Mouse (Mus musculus) hindbrain, postnatal 0 days (tissue): Measurements from ENCODE around the gene 1700020N01Rik. TPM values are rescaled to one million over a fixed set of nuclear protein-coding genes. Genes with fewer than 3 reads are reported as not detected.

ENCODE experiments used
- ATAC-seq: fragments of 200-750 bp; cut with Nextera tagmentation; 2 replicates; pipeline ENCODE4 v1.8.0; 2017; ENCODE audit warnings: mild to moderate bottlenecking, moderate TSS enrichment, moderate library complexity
- DNase-seq: peaks from one replicate; pipeline ENCODE4 v3.0.0-alpha.2; 2015; ENCODE audit warnings: low spot score
- H3K27ac ChIP-seq: fragments of 300-500 bp; sonication (generic); 2 replicates; pipeline ENCODE4 v1.5.1; 2014; ENCODE audit warnings: mild to moderate bottlenecking
- H3K27me3 ChIP-seq: fragments of 300-500 bp; sonication (generic); 2 replicates; pipeline ENCODE4 v1.6.1; 2014; ENCODE audit warnings: low read length, mixed read lengths; ENCODE audit not compliant: insufficient read depth
- H3K36me3 ChIP-seq: fragments of 300-500 bp; sonication (generic); 2 replicates; pipeline ENCODE4 v1.6.1; 2014; ENCODE audit warnings: low read length, mixed read lengths; ENCODE audit not compliant: insufficient read depth
- H3K4me1 ChIP-seq: fragments of 300-500 bp; sonication (generic); 2 replicates; pipeline ENCODE4 v1.6.1; 2014; ENCODE audit warnings: antibody characterized with exemption, low read length, mixed read lengths; ENCODE audit not compliant: insufficient read depth
- H3K4me2 ChIP-seq: fragments of 300-500 bp; sonication (generic); 2 replicates; pipeline ENCODE4 v1.6.1; 2014; ENCODE audit warnings: low read depth, mild to moderate bottlenecking, low read length, moderate library complexity, mixed read lengths
- H3K4me3 ChIP-seq: fragments of 300-500 bp; sonication (generic); 2 replicates; pipeline ENCODE4 v1.5.1; 2014; ENCODE audit warnings: low read length
- H3K9ac ChIP-seq: fragments of 300-500 bp; sonication (generic); replicated peaks from 2 replicates; pipeline ENCODE4 v1.6.1; 2014; ENCODE audit warnings: mild to moderate bottlenecking, low read length, moderate library complexity, mixed read lengths
- H3K9me3 ChIP-seq: fragments of 300-500 bp; sonication (generic); 2 replicates; pipeline ENCODE4 v1.6.1; 2016; ENCODE audit warnings: low read length, mixed read lengths
- CTCF ChIP-seq: IDR thresholded peaks from 2 replicates; pipeline ENCODE4 v1.5.1; 2016; ENCODE audit warnings: antibody characterized with exemption, control low read depth, low read depth
- WGBS: fragments of 180-500 bp; shearing (Covaris S2); extraction: QIAGEN DNeasy Blood & Tissue Kit; methylation state at CpG from one replicate; pipeline ENCODE4 v1.1.7; 2014; 5-methylcytosine and 5-hydroxymethylcytosine counted together
- polyA plus RNA-seq: library from polyadenylated mRNA; unstranded; fragments of >200 nt; fragmentation: Nextera tagmentation; extraction: Ambion mirVana; gene quantifications from 2 replicates; pipeline ENCODE4 v1.2.1, GENCODE M21; 2015
- total RNA-seq: library from RNA; depleted of rRNA; stranded (reverse); fragments of >200 nt; gene quantifications from 2 replicates; pipeline ENCODE4 v1.2.3, GENCODE M21; 2014

The 1700020N01Rik gene
- total and polyA plus RNA-seq, 2 experiments from 2014 or later, result not detected

- H3K27ac ChIP-seq, result no peak overlapping the region
- no peak overlapping the region for H3K9ac ChIP-seq
- TF ChIP-seq CTCF, result no peak
- no peak overlapping the region for H3K4me2 ChIP-seq
- no peaks in the 10 kb centered on the region for H3K9me3 ChIP-seq
- H3K4me1 ChIP-seq, result 0 out of 2 replicates have a peak, but pooled peaks cover 3% of the 10 kb centered on the region
- no peaks in the 10 kb centered on the region for H3K27me3 ChIP-seq
- H3K4me3 ChIP-seq, result no peak overlapping the region
- H3K36me3 ChIP-seq, result no peaks in the 10 kb centered on the region
- 72% methylated on average over 4 of the region's 4 CpGs for WGBS
- ATAC-seq, result no peak
- DNase-seq, result no peak
Measured at GRCm38 (mm10) chr10:21573713-21574112, 19.2 kb upstream of the 1700020N01Rik start.

- ATAC-seq, result peak; percentile 51
- WGBS, result 73% methylated on average over 11 of the region's 11 CpGs
- H3K36me3 ChIP-seq, result no peaks in the 10 kb centered on the region
- peak; percentile 9 for DNase-seq
- H3K4me2 ChIP-seq, result no peak overlapping the region
- H3K9ac ChIP-seq, result no peak overlapping the region
- 0 out of 2 replicates have a peak, but pooled peaks cover 3% of the 10 kb centered on the region for H3K4me1 ChIP-seq
- no peak overlapping the region for H3K4me3 ChIP-seq
- H3K9me3 ChIP-seq, result no peaks in the 10 kb centered on the region
- no peak overlapping the region for H3K27ac ChIP-seq
- TF ChIP-seq CTCF, result no peak
- no peaks in the 10 kb centered on the region for H3K27me3 ChIP-seq
Measured at GRCm38 (mm10) chr10:21575806-21576378, 17.1 kb upstream of the 1700020N01Rik start.

GRCm38 (mm10) chr10:21577798-21578197, 15.1 kb upstream of the 1700020N01Rik start:
- Histone ChIP-seq H3K27ac (no peak overlapping the region), H3K4me1 (0 out of 2 replicates have a peak, but pooled peaks cover 3% of the 10 kb centered on the region), H3K4me3 (no peak overlapping the region), H3K36me3 (no peaks in the 10 kb centered on the region), H3K9ac (no peak overlapping the region), H3K9me3 (no peaks in the 10 kb centered on the region), H3K27me3 (no peaks in the 10 kb centered on the region), H3K4me2 (no peak overlapping the region)
- whole genome bisulfite sequencing, result 94% methylated on average over 6 of the region's 6 CpGs
- TF ChIP-seq CTCF, result no peak
- no peak for DNase-seq
- ATAC-seq, result no peak

GRCm38 (mm10) chr10:21581546-21581945, 11.4 kb upstream of the 1700020N01Rik start:
- no peak overlapping the region for H3K4me3 ChIP-seq
- no peaks in the 10 kb centered on the region for H3K9me3 ChIP-seq
- no peak for ATAC-seq
- H3K4me2 ChIP-seq, result no peak overlapping the region
- no peaks in the 10 kb centered on the region for H3K36me3 ChIP-seq
- no peak for DNase-seq
- no peak overlapping the region for H3K27ac ChIP-seq
- no peak for TF ChIP-seq CTCF
- H3K4me1 ChIP-seq, result no peaks in the 10 kb centered on the region
- H3K9ac ChIP-seq, result no peak overlapping the region
- H3K27me3 ChIP-seq, result no peaks in the 10 kb centered on the region
- WGBS, result 89% methylated on average over 1 of the region's 1 CpGs

DNA sequence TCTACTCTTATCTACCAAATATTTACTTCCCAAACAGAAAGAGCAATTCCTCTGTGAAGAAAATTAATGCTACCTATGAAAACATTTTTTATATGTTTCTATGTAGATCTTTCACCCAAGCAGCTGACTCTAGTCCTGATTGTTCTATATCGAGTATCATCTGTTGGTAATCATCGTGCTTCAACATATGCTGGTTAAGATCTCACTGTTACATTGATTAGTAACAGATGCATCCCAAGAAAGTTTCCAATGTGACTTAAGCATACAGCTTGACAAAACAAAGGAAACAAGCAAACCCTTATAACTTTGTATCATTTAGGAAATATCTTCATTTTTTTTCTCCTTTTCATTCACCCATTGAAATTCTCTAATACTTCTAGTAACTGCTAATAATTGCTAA, 5.9 kb upstream of the 1700020N01Rik start:
- no peak overlapping the region for H3K9ac ChIP-seq
- TF ChIP-seq CTCF, result no peak
- no peak for ATAC-seq
- no peak overlapping the region for H3K4me3 ChIP-seq
- H3K4me2 ChIP-seq, result no peak overlapping the region
- WGBS, result 87% methylated on average over 2 of the region's 2 CpGs
- no peak overlapping the region for H3K27ac ChIP-seq
- H3K27me3 ChIP-seq, result no peaks in the 10 kb centered on the region
- H3K4me1 ChIP-seq, result no peaks in the 10 kb centered on the region
- no peaks in the 10 kb centered on the region for H3K36me3 ChIP-seq
- no peaks in the 10 kb centered on the region for H3K9me3 ChIP-seq
- DNase-seq, result no peak

- Histone ChIP-seq H3K27ac (no peak overlapping the region), H3K9ac (no peak overlapping the region), H3K27me3 (no peaks in the 10 kb centered on the region), H3K4me3 (no peak overlapping the region), H3K36me3 (no peaks in the 10 kb centered on the region), H3K4me2 (no peak overlapping the region), H3K4me1 (no peaks in the 10 kb centered on the region), H3K9me3 (no peaks in the 10 kb centered on the region)
- ATAC-seq (no peak), DNase-seq (no peak)
- no peak for TF ChIP-seq CTCF
- WGBS, result 73% methylated on average over 4 of the region's 4 CpGs
Measured at GRCm38 (mm10) chr10:21588007-21588852, 4.7 kb upstream of the 1700020N01Rik start.

GRCm38 (mm10) chr10:21600931-21601330, 8.0 kb downstream of the 1700020N01Rik start:
- H3K27me3 ChIP-seq, result no peaks in the 10 kb centered on the region
- no peak overlapping the region for H3K4me2 ChIP-seq
- no peaks in the 10 kb centered on the region for H3K36me3 ChIP-seq
- no peak overlapping the region for H3K9ac ChIP-seq
- no peaks in the 10 kb centered on the region for H3K9me3 ChIP-seq
- no peak overlapping the region for H3K4me3 ChIP-seq
- H3K27ac ChIP-seq, result no peak overlapping the region
- TF ChIP-seq CTCF, result peak; percentile 83
- DNase-seq (peak; percentile 54), ATAC-seq (no peak)
- 0 out of 2 replicates have a peak, but pooled peaks cover 4% of the 10 kb centered on the region for H3K4me1 ChIP-seq
- WGBS, result 51% methylated on average over 5 of the region's 5 CpGs
